Mouse (Mus musculus): ENCODE data around the gene Taf3. TPM values are rescaled to one million over a fixed set of nuclear protein-coding genes. Genes with fewer than 3 reads are reported as not detected.

Taf3 gene
- total and polyA plus RNA-seq, 3 experiments: 8.3 to 20.9 TPM; not detected in 1

GRCm38 (mm10) chr2:9997535-9997934, 50.9 kb downstream of the Taf3 start:
- Histone ChIP-seq H3K4me3 (ENCODE audit: control insufficient read depth in 1 of 2, insufficient read depth in 1 of 2, low read depth in 2 of 2, low read length in 2 of 2) (no peak overlapping the region), H3K4me1 (ENCODE audit: control insufficient read depth in 1 of 2, insufficient read depth in 2 of 2, low read length in 2 of 2) (no peaks in the 10 kb centered on the region; a peak in 1 of 4 replicates), H3K9ac (ENCODE audit: control insufficient read depth, low read depth, low read length, poor library complexity, severe bottlenecking) (no peak overlapping the region), H3K36me3 (ENCODE audit: control insufficient read depth in 1 of 2, insufficient read depth in 2 of 2, low read length in 2 of 2) (peaks cover 0 to 1% of the 10 kb centered on the region in 2 experiments; a peak in 1 of 4 replicates), H3K9me3 (replicated peaks; ENCODE audit: insufficient read depth, low read length) (no peaks in the 10 kb centered on the region), H3K27me3 (ENCODE audit: control insufficient read depth in 1 of 2, insufficient read depth in 2 of 2, low read length in 2 of 2) (no peaks in the 10 kb centered on the region), H3K27ac (ENCODE audit: control insufficient read depth, low read depth, low read length) (no peak overlapping the region), H3K79me2 (ENCODE audit: control insufficient read depth, insufficient read depth, low read length, poor library complexity) (peaks cover 1% of the 10 kb centered on the region; the same call in 1 of the 2 replicates)
- no peak for DNase-seq (ENCODE audit: low read depth, low spot score)
- TF ChIP-seq ETS1 (IDR thresholded peaks at IDR 0.05; ENCODE audit: low read depth, low read length) (no peak), CHD2 (IDR thresholded peaks at IDR 0.05; ENCODE audit: low read length) (no peak), POLR2A (IDR thresholded peaks at IDR 0.05; ENCODE audit: control insufficient read depth in 1 of 2, insufficient read depth in 1 of 2, low read depth in 1 of 2, low read length in 2 of 2, poor library complexity in 1 of 2) (no peak), MYC (IDR thresholded peaks at IDR 0.05; ENCODE audit: low read depth, low read length) (no peak)

- TF ChIP-seq POLR2AphosphoS2 (IDR thresholded peaks at IDR 0.05; ENCODE audit: low read length): no peak
- TF ChIP-seq TCF12 (IDR thresholded peaks at IDR 0.05; ENCODE audit: low read depth, low read length): no peak
- TF ChIP-seq TBP (IDR thresholded peaks at IDR 0.05; ENCODE audit: low read depth, low read length): no peak
- TF ChIP-seq ETS1 (IDR thresholded peaks at IDR 0.05; ENCODE audit: low read depth, low read length): no peak
- no peak for TF ChIP-seq ZC3H11A (IDR thresholded peaks at IDR 0.05; ENCODE audit: low read depth, low read length)
- TF ChIP-seq TAL1 (IDR thresholded peaks at IDR 0.05; ENCODE audit: low read length): no peak
- TF ChIP-seq MYB (IDR thresholded peaks at IDR 0.05; ENCODE audit: low read depth, low read length): no peak
- no peak for TF ChIP-seq E2F4 (IDR thresholded peaks at IDR 0.05; ENCODE audit: borderline replicate concordance, low read depth, low read length)
- no peak for TF ChIP-seq BHLHE40 (IDR thresholded peaks at IDR 0.05; ENCODE audit: borderline replicate concordance, low read depth, low read length)
- no peak for TF ChIP-seq ZNF384 (IDR thresholded peaks at IDR 0.05; ENCODE audit: low read depth, low read length)
- no peak for TF ChIP-seq USF2 (IDR thresholded peaks at IDR 0.05; ENCODE audit: borderline replicate concordance in 1 of 2, insufficient read depth in 1 of 2, low read depth in 1 of 2, low read length in 2 of 2)
- TF ChIP-seq MAX (IDR thresholded peaks at IDR 0.05; ENCODE audit: low read length): no peak
- no peak for TF ChIP-seq CHD2 (IDR thresholded peaks at IDR 0.05; ENCODE audit: low read length)
- TF ChIP-seq GATA1 (IDR thresholded peaks at IDR 0.05; ENCODE audit: low read depth, low read length): no peak
- TF ChIP-seq RCOR1 (IDR thresholded peaks at IDR 0.05; ENCODE audit: low read depth, low read length): no peak
- no peak for TF ChIP-seq NRF1 (IDR thresholded peaks at IDR 0.05; ENCODE audit: insufficient read depth, low read depth, low read length, poor library complexity, severe bottlenecking)
- no peak for TF ChIP-seq RAD21 (IDR thresholded peaks at IDR 0.05; ENCODE audit: low read depth, low read length)
- no peak for TF ChIP-seq NELFE (IDR thresholded peaks at IDR 0.05; ENCODE audit: low read depth, low read length)
- Histone ChIP-seq H3K36me3 (ENCODE audit: control insufficient read depth in 1 of 2, insufficient read depth in 2 of 2, low read length in 2 of 2) (no peaks in the 10 kb centered on the region), H3K79me2 (ENCODE audit: control insufficient read depth, insufficient read depth, low read length, poor library complexity) (peaks cover 3% of the 10 kb centered on the region; the same call in 1 of the 2 replicates), H3K4me3 (ENCODE audit: control insufficient read depth in 1 of 2, insufficient read depth in 1 of 2, low read depth in 2 of 2, low read length in 2 of 2) (no peak overlapping the region), H3K27me3 (ENCODE audit: control insufficient read depth in 1 of 2, insufficient read depth in 2 of 2, low read length in 2 of 2) (no peaks in the 10 kb centered on the region), H3K9ac (ENCODE audit: control insufficient read depth, low read depth, low read length, poor library complexity, severe bottlenecking) (no peak overlapping the region), H3K4me1 (ENCODE audit: control insufficient read depth in 1 of 2, insufficient read depth in 2 of 2, low read length in 2 of 2) (no peaks in the 10 kb centered on the region; a peak in 1 of 4 replicates), H3K27ac (ENCODE audit: control insufficient read depth, low read depth, low read length) (no peak overlapping the region), H3K9me3 (replicated peaks; ENCODE audit: insufficient read depth, low read length) (no peaks in the 10 kb centered on the region)
- no peak for DNase-seq (ENCODE audit: low read depth, low spot score)
Observed at GRCm38 (mm10) chr2:9996111-9996510, 52.3 kb downstream of the Taf3 start.

Measured in MEL (cell line).